In genomic region chr13:39011696-39012095, GRCm38 (mm10) we compare ENCODE assay signal across 8 mouse cellular contexts. TPM values are rescaled to one million over a fixed set of nuclear protein-coding genes. Genes with fewer than 3 reads are reported as not detected.
A peak's percentile ranks its signal among the peaks of the same experiment; 100 is the strongest.
DNase-seq lines count a peak whose midpoint lies in the region; ATAC-seq and TF ChIP-seq lines count a peak whose summit lies in the region.

No protein-coding gene starts in this region.

- H3K4me1 ChIP-seq in hindbrain, embryonic 11.5 days (replicated peaks; ENCODE audit: control insufficient read depth, insufficient read depth, low read length), result no peaks in the 10 kb centered on the region
- no peaks in the 10 kb centered on the region for H3K4me1 ChIP-seq in lung, postnatal 0 days (ENCODE audit: insufficient read depth, low read depth, low read length)

- no peak overlapping the region for H3K4me3 ChIP-seq in hindbrain, embryonic 11.5 days (ENCODE audit: low read depth, low read length)
- H3K4me3 ChIP-seq in lung, postnatal 0 days (ENCODE audit: low read depth, low read length), result no peak overlapping the region

- TF ChIP-seq CTCF in lung, postnatal 0 days (IDR thresholded peaks at IDR 0.05), result peak; percentile 96

- TF ChIP-seq EP300 in lung, postnatal 0 days (IDR thresholded peaks at IDR 0.05), result no peak

- peak; percentile 73 for ATAC-seq in hindbrain, embryonic 11.5 days (ENCODE audit: low FRiP score)
- ATAC-seq in lung, postnatal 0 days, result peak; percentile 50

- peak; percentile 26 for DNase-seq in MEL-GATA-1-ER (ENCODE audit: extremely low read depth, low read depth)
- DNase-seq in cerebellum, adult 9-10 months, result peak; percentile 85
- peak; percentile 43 to 87 for DNase-seq in frontal cortex, adult 2 months (ENCODE audit: extremely low spot score in 1 of 2, low spot score in 1 of 2)
- peak; percentile 86 for DNase-seq in hindbrain, embryonic 11.5 days (ENCODE audit: low spot score)
- peak; percentile 75 for DNase-seq in layer of hippocampus, adult 9-11 months
- DNase-seq in lung, postnatal 0 days (ENCODE audit: low spot score), result peak; percentile 84
- DNase-seq in retina, embryonic 14.5 days (ENCODE audit: low spot score), result peak; percentile 87
- peak; percentile 70 for DNase-seq in thymus, postnatal 4 days

- no peaks in the 10 kb centered on the region for H3K27me3 ChIP-seq in hindbrain, embryonic 11.5 days (ENCODE audit: control insufficient read depth, insufficient read depth, low read length)
- H3K27me3 ChIP-seq in lung, postnatal 0 days (replicated peaks; ENCODE audit: insufficient read depth, low read length), result no peaks in the 10 kb centered on the region

- no peak overlapping the region; the same call in 1 of the 2 replicates for H3K4me2 ChIP-seq in hindbrain, embryonic 11.5 days (replicated peaks; ENCODE audit: low read depth, low read length)
- H3K4me2 ChIP-seq in lung, postnatal 0 days (replicated peaks; ENCODE audit: low read depth, low read length), result no peak overlapping the region

- H3K9ac ChIP-seq in hindbrain, embryonic 11.5 days (ENCODE audit: low read depth, low read length), result 0 out of 2 replicates have a peak overlapping the region, but pooled peaks have one; percentile 24
- no peak overlapping the region for H3K9ac ChIP-seq in lung, postnatal 0 days (replicated peaks; ENCODE audit: low read depth)

- no peak overlapping the region for H3K27ac ChIP-seq in hindbrain, embryonic 11.5 days (ENCODE audit: low read depth, low read length)
- H3K27ac ChIP-seq in lung, postnatal 0 days (ENCODE audit: low read length), result no peak overlapping the region

- WGBS in hindbrain, embryonic 11.5 days, result 8% methylated on average over 8 of the region's 8 CpGs
- WGBS in lung, postnatal 0 days, result 5% methylated on average over 8 of the region's 8 CpGs

- no peaks in the 10 kb centered on the region for H3K36me3 ChIP-seq in hindbrain, embryonic 11.5 days (ENCODE audit: control insufficient read depth, insufficient read depth, low read length)
- no peaks in the 10 kb centered on the region for H3K36me3 ChIP-seq in lung, postnatal 0 days (ENCODE audit: insufficient read depth, low read length)

- no peaks in the 10 kb centered on the region for H3K9me3 ChIP-seq in hindbrain, embryonic 11.5 days (ENCODE audit: control insufficient read depth, low read length)
- H3K9me3 ChIP-seq in lung, postnatal 0 days (ENCODE audit: low read length), result no peaks in the 10 kb centered on the region

RNA-seq across cellular contexts. Expression of gene Slc35b3, which starts 51.0 kb away (rescaled TPM):
- 25.1 and 30.1 TPM in 2 replicates for polyA plus RNA-seq in frontal cortex, adult 2 months (2012; rRNA removed)
- polyA plus RNA-seq in hindbrain, embryonic 11.5 days (2014; fragmentation: Nextera tagmentation; extraction: Ambion mirVana), result 31.7 and 35.1 TPM in 2 replicates
- polyA plus RNA-seq in lung, postnatal 0 days (2015; fragmentation: Nextera tagmentation; extraction: Ambion mirVana), result 39.2 and 40.2 TPM in 2 replicates

Comparison
In these comparisons a context has a peak if more than half of its experiments do, and no peak if none do; other contexts are left out.
1. DNase-seq: peak in every context shown above with its lines; median percentile 87 in retina, embryonic 14.5 days; 86 in hindbrain, embryonic 11.5 days; 85 in cerebellum, adult 9-10 months; 84 in lung, postnatal 0 days; 75 in layer of hippocampus, adult 9-11 months; 70 in thymus, postnatal 4 days; 65 in frontal cortex, adult 2 months; 26 in MEL-GATA-1-ER.